Mouse (Mus musculus) lung, postnatal 10 days (tissue): ENCODE measurements around the gene 1190007I07Rik.
"Not testable (repeated sequence)": the region's sequence is repeated elsewhere in the genome, so short reads cannot be mapped to it uniquely, and the experiment has no call there.

Experiments used
- DNase-seq: peaks from one replicate; pipeline ENCODE4 v3.0.0; 2021

1190007I07Rik gene

GRCm38 (mm10) chr10:82623553-82623932 lies 515 bp upstream of the 1190007I07Rik start:
- DNase-seq, result not testable (repeated sequence)

DNA sequence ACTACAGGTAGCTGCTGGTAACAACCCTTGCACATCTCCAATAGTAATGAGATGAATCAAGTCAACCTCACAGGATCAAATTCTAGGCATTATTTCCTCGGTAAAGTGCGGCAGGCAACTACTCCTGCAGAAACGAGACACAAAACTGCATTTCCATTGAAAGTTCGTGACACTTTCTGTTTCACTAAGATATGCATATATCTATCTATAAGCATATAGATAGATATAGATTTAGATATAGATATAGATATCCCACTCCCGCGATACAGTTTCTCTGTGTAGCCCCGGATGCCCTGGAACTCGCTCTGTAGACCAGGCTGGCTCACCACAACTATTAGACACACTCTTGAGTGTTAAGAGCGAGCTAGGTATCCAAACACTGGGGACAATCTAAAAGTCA lies 793 bp downstream of the 1190007I07Rik start:
- DNase-seq, result no peak

DNA sequence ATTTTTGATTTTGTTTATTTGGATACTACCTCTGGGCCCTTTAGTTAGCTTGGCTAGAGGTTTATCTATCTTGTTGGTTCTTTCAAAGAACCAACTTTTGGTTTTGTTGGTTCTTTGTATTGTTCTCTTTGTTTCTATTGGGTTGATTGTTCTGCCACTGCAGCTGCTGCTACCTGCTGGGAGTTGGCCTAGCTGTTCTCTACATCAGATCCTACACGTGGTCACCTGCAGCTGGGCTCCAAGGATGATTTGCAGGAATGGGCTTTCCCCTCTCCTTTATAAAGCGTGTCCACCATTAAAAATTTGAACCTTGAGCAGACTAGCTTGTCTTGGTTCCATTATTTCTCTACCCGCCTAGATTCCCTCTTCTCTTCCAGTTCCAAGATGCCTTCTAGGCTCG lies 28.6 kb downstream of the 1190007I07Rik start:
- not testable (repeated sequence) for DNase-seq

GRCm38 (mm10) chr10:82589673-82590072 lies 33.4 kb downstream of the 1190007I07Rik start:
- not testable (repeated sequence) for DNase-seq

- DNase-seq, result not testable (repeated sequence)
These were observed 51.9 kb downstream of the 1190007I07Rik start for GRCm38 (mm10) chr10:82571091-82571490.
